Mouse (Mus musculus) layer of hippocampus, adult 9-10 months (tissue): ENCODE measurements at regions not wholly inside any gene's neighbourhood (a gene's known extent, or its start where the extent isn't known, plus 50 kb on each side); places are given as distances from the start of the nearest gene placed in this dataset.
"Not testable (repeated sequence)": the region's sequence is repeated elsewhere in the genome, so short reads cannot be mapped to it uniquely, and the experiment has no call there.

Experiments
- DNase-seq: peaks from one replicate; pipeline ENCODE4 v3.0.0; 2022; ENCODE audit warnings: low spot score

- DNase-seq, result no peak
These were observed 367.4 kb upstream of the Arhgap42 start for GRCm38 (mm10) chr9:9606322-9606721.

DNA sequence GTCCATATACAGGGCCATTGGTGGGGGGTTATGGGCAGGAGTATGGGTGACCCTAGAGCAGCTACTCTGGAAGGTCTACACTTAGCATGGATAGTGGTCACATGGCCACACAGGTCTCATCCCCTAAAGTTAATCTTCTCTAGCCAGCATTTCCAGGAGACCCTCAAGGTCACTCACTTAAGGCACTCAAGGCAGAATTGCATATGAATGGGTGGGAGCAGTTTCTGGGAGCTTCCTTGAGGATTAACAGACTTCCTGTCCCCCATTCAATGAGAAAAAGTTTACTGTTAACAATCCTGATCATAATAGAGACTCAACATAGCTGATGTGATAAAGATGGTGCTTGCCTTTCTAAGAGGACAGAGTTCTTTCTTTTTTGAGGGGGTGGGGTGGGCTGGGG is 352.4 kb upstream of the Arhgap42 start:
- DNase-seq, result no peak

GRCm38 (mm10) chr9:9583011-9583605 is 344.2 kb upstream of the Arhgap42 start:
- peak; percentile 66 for DNase-seq

DNA sequence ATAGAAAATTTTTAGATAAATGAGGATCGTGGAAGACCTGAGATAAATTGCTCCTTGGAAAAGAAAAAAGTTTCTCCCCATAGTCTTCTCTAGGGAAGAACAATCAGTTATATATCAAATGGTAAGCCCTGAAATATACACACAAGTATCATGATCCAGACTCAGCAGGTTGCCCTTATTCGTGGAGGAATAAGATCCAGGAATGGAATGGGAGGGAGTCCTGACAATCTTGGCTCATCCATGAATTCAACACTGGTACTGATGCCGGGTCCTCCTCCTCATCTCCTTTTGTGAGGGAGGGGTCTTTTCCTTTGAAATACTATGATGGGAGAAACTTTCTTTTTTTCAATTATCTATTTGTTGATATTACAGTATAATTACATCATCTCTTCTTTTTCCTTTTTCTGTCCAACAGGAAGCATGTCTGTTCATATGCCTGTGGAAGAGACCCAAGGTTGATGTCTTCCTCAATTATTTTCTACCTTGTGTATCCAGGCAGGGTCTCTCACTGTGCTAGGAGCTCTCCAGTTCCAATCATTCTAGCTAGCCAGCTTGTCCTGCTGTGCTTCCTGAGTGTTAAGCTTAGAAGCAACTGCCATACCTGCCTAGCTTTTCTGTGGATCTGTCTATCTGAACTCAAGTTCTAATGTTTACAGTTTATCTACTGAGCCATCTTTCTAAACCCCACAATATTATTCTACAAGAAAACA is 343.6 kb upstream of the Arhgap42 start:
- no peak for DNase-seq

DNA sequence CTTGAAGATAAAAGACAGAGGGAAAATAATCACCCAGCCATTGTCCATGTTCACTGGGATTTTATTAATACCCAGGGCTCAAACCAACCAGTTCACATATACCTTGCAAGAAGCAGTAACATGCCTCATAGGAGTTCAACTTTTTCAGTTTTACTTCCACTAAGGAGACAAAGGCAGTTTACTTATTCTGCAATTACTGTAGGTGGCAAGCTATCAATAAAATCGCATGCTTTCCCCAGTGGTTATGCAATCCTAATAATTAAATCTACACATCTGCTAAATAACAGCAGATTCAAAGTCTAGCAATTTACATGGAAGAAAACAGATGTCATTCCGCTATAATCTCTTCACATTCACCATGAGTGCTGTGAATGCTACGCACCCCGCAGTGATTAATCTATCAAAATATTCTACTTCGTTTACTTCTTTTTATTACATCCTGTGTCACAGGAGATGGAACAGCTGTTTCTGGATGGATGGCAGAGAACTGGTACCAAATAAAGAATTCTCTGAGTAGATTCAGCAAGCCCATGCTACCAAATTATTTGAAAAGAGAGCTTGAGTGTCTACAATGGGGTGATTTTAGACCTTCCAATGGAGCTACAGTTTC is 329.2 kb upstream of the Arhgap42 start:
- no peak for DNase-seq

DNA sequence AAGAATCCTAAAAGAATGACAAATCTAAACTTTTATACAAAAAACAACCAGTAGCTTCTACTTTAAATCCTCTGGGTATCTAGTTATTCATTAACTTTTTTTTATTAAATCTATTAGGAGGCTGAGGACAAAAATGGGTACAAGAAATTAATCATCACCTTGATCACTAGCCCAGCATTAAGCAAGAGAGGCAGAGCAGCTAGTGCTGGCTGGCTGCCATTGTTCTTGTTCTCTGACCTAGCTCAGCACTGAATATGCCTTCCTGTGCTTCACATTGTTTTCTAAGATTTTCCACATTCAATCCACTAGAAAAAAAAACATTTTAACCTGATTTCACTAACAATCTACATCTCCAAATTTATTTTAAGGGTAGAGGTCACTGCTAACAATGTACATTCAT is 325.6 kb upstream of the Arhgap42 start:
- no peak for DNase-seq

DNA sequence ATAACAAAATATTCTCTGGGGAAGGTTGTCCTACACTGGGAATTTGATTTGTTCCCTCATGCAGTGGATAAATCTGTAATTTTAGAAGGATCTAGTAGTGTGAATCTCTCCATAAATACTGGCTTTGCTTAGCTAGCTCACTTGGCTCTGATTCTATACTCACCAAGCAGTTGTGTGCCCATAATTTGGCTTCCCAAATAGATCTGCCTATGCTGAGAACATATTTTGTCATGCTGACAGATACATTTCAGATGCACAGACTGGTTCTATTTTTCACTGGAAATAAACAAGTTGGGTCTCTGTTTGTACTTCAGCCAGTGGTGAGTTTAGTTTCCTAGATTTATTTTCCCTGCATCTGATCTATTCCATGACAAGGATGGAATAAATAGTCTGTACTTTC is 309.8 kb upstream of the Arhgap42 start:
- no peak for DNase-seq

GRCm38 (mm10) chr9:9547570-9547969 is 308.7 kb upstream of the Arhgap42 start:
- DNase-seq, result no peak

- no peak for DNase-seq
These were observed 308.2 kb upstream of the Arhgap42 start for GRCm38 (mm10) chr9:9547121-9547520.

DNA sequence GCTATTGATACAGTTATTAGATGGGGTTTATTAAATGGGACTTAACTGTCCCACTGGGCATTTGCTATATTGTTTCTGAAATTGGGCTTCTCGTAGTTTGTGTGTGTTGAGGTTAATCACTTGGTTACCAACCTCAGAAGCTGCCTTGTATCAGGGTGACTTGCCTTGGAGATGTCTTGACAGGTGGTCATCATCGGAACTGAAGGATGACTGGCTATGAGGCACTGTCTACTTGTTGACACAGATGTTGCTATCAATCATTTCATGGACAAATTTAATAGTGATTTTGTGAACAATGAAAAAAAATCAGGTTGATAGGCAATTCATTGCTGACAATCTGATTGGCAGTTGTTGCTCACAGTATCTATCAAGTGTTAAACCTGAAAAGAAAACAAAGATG is 261.4 kb upstream of the Arhgap42 start:
- no peak for DNase-seq

- DNase-seq, result no peak
These were observed 254.8 kb upstream of the Arhgap42 start for GRCm38 (mm10) chr9:9493594-9494182.

GRCm38 (mm10) chr9:9477145-9477544 is 238.2 kb upstream of the Arhgap42 start:
- no peak for DNase-seq

DNA sequence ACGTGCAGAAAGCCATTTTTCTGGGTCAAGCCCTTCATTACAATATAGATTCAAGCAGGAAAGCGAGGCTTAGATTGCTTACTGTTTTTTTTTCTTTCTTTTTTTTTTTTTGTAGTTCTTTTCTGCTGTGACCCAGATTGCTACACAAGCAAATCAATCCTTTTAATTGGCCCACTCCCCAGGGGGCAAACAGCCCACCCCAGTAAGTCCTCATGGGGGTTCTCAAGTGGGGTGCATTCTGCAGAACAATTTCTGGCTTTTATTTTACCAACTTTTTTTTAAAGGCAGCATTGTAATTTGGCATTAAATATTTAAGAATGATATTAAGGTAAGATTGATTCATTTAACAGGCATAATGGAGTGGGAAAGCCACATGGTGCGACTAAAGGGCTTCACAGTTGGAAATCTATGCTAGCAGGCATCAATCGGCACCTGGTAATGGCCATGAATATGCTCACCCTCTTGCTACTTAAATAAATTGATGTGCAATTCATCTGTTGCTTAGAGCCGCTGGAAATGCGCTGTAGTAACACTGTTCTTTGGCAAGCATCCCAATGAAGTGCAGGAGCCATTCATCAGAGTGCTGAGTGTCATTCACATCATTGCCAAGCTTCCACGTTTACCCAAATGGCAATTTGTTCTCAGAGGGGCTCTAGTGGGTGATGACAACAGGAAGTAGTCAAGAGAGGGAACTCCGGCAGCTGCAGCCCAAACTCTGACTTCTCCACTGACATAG is 236.3 kb upstream of the Arhgap42 start:
- no peak for DNase-seq

DNA sequence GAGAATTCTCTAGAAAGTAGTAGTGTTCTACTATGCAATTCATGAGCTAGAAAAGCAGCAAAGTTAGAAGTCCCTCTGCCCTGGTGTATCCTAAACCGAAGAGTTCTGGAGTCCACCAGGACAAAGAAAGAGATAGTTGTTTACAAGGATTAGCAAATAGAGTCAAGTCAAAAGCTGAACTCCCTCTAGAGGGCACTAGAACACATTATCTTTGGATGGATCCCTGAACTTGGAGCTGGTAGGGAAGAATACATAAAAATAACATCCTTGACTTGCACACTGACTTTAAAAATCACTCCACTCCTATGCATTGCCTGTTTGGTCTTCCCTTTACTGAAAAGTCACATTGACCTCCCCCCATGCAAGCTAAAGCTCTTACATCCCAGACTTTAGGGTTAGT is 205.3 kb upstream of the Arhgap42 start:
- no peak for DNase-seq

DNA sequence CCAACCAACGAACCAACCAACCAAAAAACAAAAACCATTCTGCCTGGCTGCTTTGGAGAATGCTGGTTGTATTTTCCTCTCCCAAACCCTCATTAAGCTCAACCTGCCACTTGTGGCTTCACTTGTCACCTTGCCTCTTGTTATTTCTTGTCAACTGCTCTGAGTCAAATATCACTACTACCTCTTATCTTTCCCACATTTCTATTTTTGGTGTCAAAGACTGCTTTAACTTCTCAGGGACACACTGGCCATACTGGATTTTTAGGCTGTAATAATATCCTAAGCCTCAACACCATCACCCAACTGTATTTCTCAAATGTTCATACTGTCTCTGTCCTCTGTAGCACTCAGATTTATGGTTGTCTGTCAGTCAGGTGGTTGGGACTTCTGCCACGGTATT is 181.4 kb upstream of the Arhgap42 start:
- DNase-seq, result no peak

DNA sequence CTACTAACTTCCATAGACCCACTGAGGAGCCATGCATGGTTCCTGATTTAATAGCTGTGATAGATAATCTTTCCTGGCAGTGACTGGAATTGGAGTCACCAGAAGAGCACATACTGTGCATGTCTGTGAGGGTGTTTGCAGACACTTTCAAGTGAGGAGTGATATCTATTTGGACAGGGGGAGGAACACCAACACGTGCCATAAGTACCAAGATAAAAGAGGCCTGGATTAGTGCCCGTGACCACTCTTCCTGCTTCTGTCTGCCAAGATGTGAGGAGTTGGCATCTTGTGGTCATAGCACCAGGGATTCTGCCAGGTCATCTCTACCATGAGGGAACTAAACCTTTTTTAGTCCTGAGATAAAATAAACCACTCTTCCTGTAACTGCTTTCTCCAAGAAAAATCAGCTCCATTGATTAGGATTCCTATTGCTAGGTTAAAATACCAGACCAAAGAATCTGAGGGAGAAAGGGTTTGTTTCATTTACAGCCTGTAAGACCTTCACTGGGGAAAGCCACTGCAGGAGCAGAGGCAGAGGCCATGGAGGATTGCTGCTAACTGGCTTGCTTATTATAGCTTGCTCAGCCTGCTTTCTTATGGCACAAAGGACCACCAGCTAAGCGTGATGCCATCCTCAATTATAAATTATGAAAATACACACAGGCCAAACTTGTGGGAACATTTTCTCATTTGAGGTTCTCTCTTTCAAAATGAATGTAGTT is 173.7 kb upstream of the Arhgap42 start:
- no peak for DNase-seq

GRCm38 (mm10) chr9:9394190-9394589 is 155.3 kb upstream of the Arhgap42 start:
- not testable (repeated sequence) for DNase-seq

GRCm38 (mm10) chr9:9376650-9377189 is 137.8 kb upstream of the Arhgap42 start:
- DNase-seq, result peak; percentile 27

- DNase-seq, result peak; percentile 81
These were observed 136.5 kb upstream of the Arhgap42 start for GRCm38 (mm10) chr9:9375304-9375904.

- DNase-seq, result no peak
These were observed 133.7 kb upstream of the Arhgap42 start for GRCm38 (mm10) chr9:9372594-9372993.

DNA sequence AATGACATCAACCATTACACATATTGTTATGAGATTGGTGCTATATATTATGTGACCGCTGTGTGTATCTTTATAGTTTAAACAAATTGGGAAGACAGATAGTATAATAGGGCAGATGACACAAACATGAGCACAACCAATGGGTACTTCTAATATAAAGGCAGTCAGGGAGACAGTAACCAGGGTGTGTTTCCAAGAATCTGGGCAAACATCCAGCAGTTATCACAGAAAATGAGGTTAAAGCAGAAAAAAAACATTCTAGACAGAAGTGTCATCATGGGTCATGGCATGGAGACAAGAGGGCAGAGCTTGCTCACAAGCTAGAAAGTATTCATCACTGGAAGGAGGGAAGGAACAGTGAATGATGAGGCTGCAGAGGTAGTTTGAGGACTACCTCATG is 129.8 kb upstream of the Arhgap42 start:
- DNase-seq, result no peak
